Mouse (Mus musculus): ENCODE measurements at regions not wholly inside any gene's neighbourhood (a gene's known extent, or its start where the extent isn't known, plus 50 kb on each side); places are given as distances from the start of the nearest gene placed in this dataset.

DNA sequence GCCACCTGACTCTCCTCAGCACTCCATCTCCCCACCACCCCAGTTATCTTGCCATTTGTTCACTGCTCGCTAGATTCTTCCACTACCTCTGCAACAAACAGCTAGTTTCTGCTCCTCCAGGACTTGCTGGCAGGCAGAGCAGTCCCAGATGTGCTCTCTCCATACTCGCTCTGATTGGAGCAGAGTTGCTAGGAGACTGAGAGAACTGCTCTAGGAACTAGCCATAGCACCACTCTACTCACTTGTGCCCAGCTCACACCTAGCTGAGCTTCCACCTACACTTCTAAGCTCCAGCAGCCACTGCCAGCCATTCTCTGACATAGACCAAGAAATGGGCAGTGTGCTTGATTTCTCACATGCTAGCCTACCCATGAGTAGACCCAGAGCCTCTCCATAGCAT is 230.6 kb upstream of the Sema3a start:
- Histone ChIP-seq H3K36me3 (ENCODE audit: control insufficient read depth, insufficient read depth, low read length) (no peaks in the 10 kb centered on the region), H3K27ac (replicated peaks; ENCODE audit: low read depth, low read length) (no peak overlapping the region), H3K4me2 (replicated peaks; ENCODE audit: low read depth, low read length, severe bottlenecking) (no peak overlapping the region), H3K27me3 (ENCODE audit: control insufficient read depth, insufficient read depth, low read length) (no peaks in the 10 kb centered on the region), H3K4me3 (replicated peaks; ENCODE audit: low read length) (no peak overlapping the region), H3K9ac (ENCODE audit: low read depth, low read length, severe bottlenecking) (no peak overlapping the region), H3K9me3 (ENCODE audit: control insufficient read depth, low read length) (no peaks in the 10 kb centered on the region), H3K4me1 (ENCODE audit: control insufficient read depth, insufficient read depth, low read length) (peaks cover 3% of the 10 kb centered on the region; the same call in 1 of the 2 replicates)
- no peak for TF ChIP-seq POLR2A (IDR thresholded peaks at IDR 0.05; ENCODE audit: borderline replicate concordance, extremely low read depth, insufficient read depth, insufficient read length)
- 37% methylated on average over 2 of the region's 2 CpGs for WGBS
- no peak for DNase-seq (ENCODE audit: low spot score)
- no peak for ATAC-seq (ENCODE audit: low FRiP score, low read depth)

DNA sequence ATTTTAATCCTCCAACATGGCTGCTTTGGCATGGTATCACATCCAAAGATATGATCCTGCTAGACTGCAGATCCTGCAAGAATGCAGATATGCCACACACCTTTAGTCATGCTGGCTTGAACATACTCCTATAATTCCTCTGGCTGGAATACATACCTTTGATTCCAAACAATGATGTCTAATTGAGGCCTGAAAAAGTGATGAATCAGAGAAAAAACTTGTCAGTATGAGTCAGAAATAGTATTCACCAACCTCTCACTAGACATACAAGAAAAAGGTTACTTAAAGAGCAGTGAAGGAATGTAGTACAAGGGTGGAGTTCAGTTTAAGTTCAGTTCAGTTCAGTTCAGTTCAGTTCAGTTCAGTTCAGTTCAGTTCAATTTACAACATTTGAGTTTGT is 214.5 kb upstream of the Sema3a start:
- Histone ChIP-seq H3K4me1 (ENCODE audit: control insufficient read depth, insufficient read depth, low read length) (no peaks in the 10 kb centered on the region), H3K4me2 (replicated peaks; ENCODE audit: low read depth, low read length, severe bottlenecking) (no peak overlapping the region), H3K27ac (replicated peaks; ENCODE audit: low read depth, low read length) (no peak overlapping the region), H3K9me3 (ENCODE audit: control insufficient read depth, low read length) (peaks cover 4% of the 10 kb centered on the region; the same call in 1 of the 2 replicates), H3K36me3 (ENCODE audit: control insufficient read depth, insufficient read depth, low read length) (no peaks in the 10 kb centered on the region), H3K27me3 (ENCODE audit: control insufficient read depth, insufficient read depth, low read length) (no peaks in the 10 kb centered on the region), H3K4me3 (replicated peaks; ENCODE audit: low read length) (no peak overlapping the region), H3K9ac (ENCODE audit: low read depth, low read length, severe bottlenecking) (no peak overlapping the region)
- DNase-seq (ENCODE audit: low spot score): no peak
- ATAC-seq (ENCODE audit: low FRiP score, low read depth): no peak
- TF ChIP-seq POLR2A (IDR thresholded peaks at IDR 0.05; ENCODE audit: borderline replicate concordance, extremely low read depth, insufficient read depth, insufficient read length): no peak

DNA sequence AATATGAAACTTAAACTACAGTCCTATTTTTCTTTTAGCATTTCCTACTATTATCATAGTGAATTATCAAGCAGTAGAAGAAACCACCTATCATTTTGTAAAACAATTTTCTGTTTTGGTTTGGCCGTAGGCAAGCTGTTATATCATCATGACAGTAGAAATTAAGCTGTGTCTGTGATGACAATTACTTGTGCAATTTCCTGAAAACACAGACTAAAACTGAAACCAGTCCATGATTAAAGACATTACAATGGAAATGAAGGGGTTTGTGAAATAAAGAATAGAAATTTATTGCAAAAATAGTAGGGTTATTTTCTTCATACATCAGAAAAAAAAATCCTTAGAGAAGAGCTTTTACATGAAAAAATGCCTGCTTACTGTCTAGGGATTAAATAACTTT is 210.8 kb upstream of the Sema3a start:
- H3K36me3 ChIP-seq (ENCODE audit: control insufficient read depth, insufficient read depth, low read length): no peaks in the 10 kb centered on the region
- DNase-seq (ENCODE audit: low spot score): no peak
- H3K4me2 ChIP-seq (replicated peaks; ENCODE audit: low read depth, low read length, severe bottlenecking): no peak overlapping the region
- TF ChIP-seq POLR2A (IDR thresholded peaks at IDR 0.05; ENCODE audit: borderline replicate concordance, extremely low read depth, insufficient read depth, insufficient read length): no peak
- no peaks in the 10 kb centered on the region for H3K4me1 ChIP-seq (ENCODE audit: control insufficient read depth, insufficient read depth, low read length)
- no peaks in the 10 kb centered on the region for H3K27me3 ChIP-seq (ENCODE audit: control insufficient read depth, insufficient read depth, low read length)
- no peak overlapping the region for H3K4me3 ChIP-seq (replicated peaks; ENCODE audit: low read length)
- ATAC-seq (ENCODE audit: low FRiP score, low read depth): no peak
- WGBS: 63% methylated on average over 1 of the region's 1 CpGs
- no peak overlapping the region for H3K9ac ChIP-seq (ENCODE audit: low read depth, low read length, severe bottlenecking)
- no peak overlapping the region for H3K27ac ChIP-seq (replicated peaks; ENCODE audit: low read depth, low read length)
- H3K9me3 ChIP-seq (ENCODE audit: control insufficient read depth, low read length): peaks cover 4% of the 10 kb centered on the region; the same call in 1 of the 2 replicates

DNA sequence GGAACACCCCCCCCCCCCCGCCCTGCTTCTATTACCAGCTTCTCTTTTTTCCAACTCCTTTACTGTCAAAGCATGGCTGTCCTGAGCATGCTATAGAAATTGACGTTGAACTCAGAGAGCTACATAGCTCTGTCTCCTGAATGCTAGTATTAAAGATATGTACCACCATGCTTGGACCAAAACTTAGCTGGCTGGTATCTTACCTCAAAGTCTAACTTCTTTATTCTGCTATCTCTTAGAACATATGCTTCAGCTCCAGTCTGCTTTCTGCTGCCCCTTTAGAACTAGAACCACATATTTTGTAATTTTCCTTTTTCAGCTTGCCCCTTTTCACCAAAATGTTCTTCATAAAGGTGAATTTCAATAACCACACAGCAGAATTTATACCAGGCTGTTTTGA is 205.9 kb upstream of the Sema3a start:
- WGBS: 92% methylated on average over 2 of the region's 2 CpGs
- Histone ChIP-seq H3K27ac (replicated peaks; ENCODE audit: low read depth, low read length) (no peak overlapping the region), H3K27me3 (ENCODE audit: control insufficient read depth, insufficient read depth, low read length) (no peaks in the 10 kb centered on the region), H3K36me3 (ENCODE audit: control insufficient read depth, insufficient read depth, low read length) (no peaks in the 10 kb centered on the region), H3K9me3 (ENCODE audit: control insufficient read depth, low read length) (no peaks in the 10 kb centered on the region), H3K4me1 (ENCODE audit: control insufficient read depth, insufficient read depth, low read length) (no peaks in the 10 kb centered on the region), H3K4me2 (replicated peaks; ENCODE audit: low read depth, low read length, severe bottlenecking) (no peak overlapping the region), H3K9ac (ENCODE audit: low read depth, low read length, severe bottlenecking) (no peak overlapping the region), H3K4me3 (replicated peaks; ENCODE audit: low read length) (no peak overlapping the region)
- no peak for ATAC-seq (ENCODE audit: low FRiP score, low read depth)
- DNase-seq (ENCODE audit: low spot score): no peak
- TF ChIP-seq POLR2A (IDR thresholded peaks at IDR 0.05; ENCODE audit: borderline replicate concordance, extremely low read depth, insufficient read depth, insufficient read length): no peak

DNA sequence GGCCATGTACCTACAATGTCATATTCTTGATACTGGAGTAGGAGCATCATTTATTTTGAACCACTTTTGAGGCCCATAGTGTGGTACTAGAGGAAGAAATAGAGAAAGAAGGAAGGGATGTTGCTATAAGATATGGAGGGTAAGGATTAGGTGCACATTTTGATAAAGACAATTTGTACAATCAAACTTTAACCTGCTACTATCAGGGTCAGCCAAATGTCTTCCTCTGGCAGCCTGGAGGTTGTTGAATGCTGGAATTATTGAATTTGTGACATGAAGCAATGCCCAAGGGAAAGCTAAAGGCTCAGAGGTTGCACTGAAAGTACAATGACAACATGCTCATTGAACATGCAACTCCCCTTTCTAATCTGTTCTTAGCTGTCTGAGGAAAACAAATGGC is 202.3 kb upstream of the Sema3a start:
- DNase-seq (ENCODE audit: low spot score) (no peak), ATAC-seq (ENCODE audit: low FRiP score, low read depth) (no peak)
- no peaks in the 10 kb centered on the region for H3K27me3 ChIP-seq (ENCODE audit: control insufficient read depth, insufficient read depth, low read length)
- no peak for TF ChIP-seq POLR2A (IDR thresholded peaks at IDR 0.05; ENCODE audit: borderline replicate concordance, extremely low read depth, insufficient read depth, insufficient read length)
- H3K36me3 ChIP-seq (ENCODE audit: control insufficient read depth, insufficient read depth, low read length): no peaks in the 10 kb centered on the region
- H3K4me3 ChIP-seq (replicated peaks; ENCODE audit: low read length): no peak overlapping the region
- H3K4me1 ChIP-seq (ENCODE audit: control insufficient read depth, insufficient read depth, low read length): no peaks in the 10 kb centered on the region
- no peaks in the 10 kb centered on the region for H3K9me3 ChIP-seq (ENCODE audit: control insufficient read depth, low read length)
- H3K27ac ChIP-seq (replicated peaks; ENCODE audit: low read depth, low read length): no peak overlapping the region
- H3K4me2 ChIP-seq (replicated peaks; ENCODE audit: low read depth, low read length, severe bottlenecking): no peak overlapping the region
- H3K9ac ChIP-seq (ENCODE audit: low read depth, low read length, severe bottlenecking): no peak overlapping the region

DNA sequence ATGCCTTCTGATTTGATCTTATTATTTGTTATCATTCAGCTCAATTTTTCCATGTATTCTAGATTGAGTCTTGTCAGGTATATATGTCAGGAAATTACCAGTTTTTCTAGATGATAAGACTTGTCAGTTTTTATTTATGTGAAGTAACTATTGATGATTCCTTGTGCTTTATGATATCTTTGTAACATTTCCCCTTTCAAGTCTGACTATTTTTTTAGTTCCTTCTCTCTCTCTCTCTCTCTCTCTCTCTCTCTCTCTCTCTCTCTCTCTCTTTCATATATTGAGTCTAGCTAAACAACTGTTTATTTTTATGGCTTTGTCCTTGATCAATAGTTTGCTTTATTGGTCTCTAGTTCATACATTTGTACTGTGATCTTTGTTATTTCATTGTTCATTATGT is 199.7 kb upstream of the Sema3a start:
- Histone ChIP-seq H3K27ac (replicated peaks; ENCODE audit: low read depth, low read length) (no peak overlapping the region), H3K36me3 (ENCODE audit: control insufficient read depth, insufficient read depth, low read length) (no peaks in the 10 kb centered on the region), H3K9ac (ENCODE audit: low read depth, low read length, severe bottlenecking) (no peak overlapping the region), H3K9me3 (ENCODE audit: control insufficient read depth, low read length) (no peaks in the 10 kb centered on the region), H3K4me1 (ENCODE audit: control insufficient read depth, insufficient read depth, low read length) (no peaks in the 10 kb centered on the region), H3K27me3 (ENCODE audit: control insufficient read depth, insufficient read depth, low read length) (no peaks in the 10 kb centered on the region), H3K4me2 (replicated peaks; ENCODE audit: low read depth, low read length, severe bottlenecking) (no peak overlapping the region), H3K4me3 (replicated peaks; ENCODE audit: low read length) (no peak overlapping the region)
- no peak for DNase-seq (ENCODE audit: low spot score)
- ATAC-seq (ENCODE audit: low FRiP score, low read depth): no peak
- no peak for TF ChIP-seq POLR2A (IDR thresholded peaks at IDR 0.05; ENCODE audit: borderline replicate concordance, extremely low read depth, insufficient read depth, insufficient read length)
